Mouse (Mus musculus) testis, adult 2 months (tissue): ENCODE measurements around the gene Slc24a3. TPM values are rescaled to one million over a fixed set of nuclear protein-coding genes. Genes with fewer than 3 reads are reported as not detected.

ENCODE experiments used
- H3K27ac ChIP-seq: fragments of 200-500 bp; 2 replicates; pipeline ENCODE4 v1.5.1; 2012; ENCODE audit warnings: low read depth, low read length; ENCODE audit not compliant: control insufficient read depth, insufficient read depth
- H3K27me3 ChIP-seq: fragments of 200-500 bp; 2 replicates; pipeline ENCODE4 v1.6.1; 2012; ENCODE audit warnings: mild to moderate bottlenecking, low read length, moderate library complexity; ENCODE audit not compliant: control insufficient read depth, insufficient read depth
- H3K36me3 ChIP-seq: fragments of 200-500 bp; 2 replicates; pipeline ENCODE4 v1.6.1; 2012; ENCODE audit warnings: mild to moderate bottlenecking, low read length; ENCODE audit not compliant: control insufficient read depth, insufficient read depth
- H3K4me1 ChIP-seq: fragments of 200-500 bp; 2 replicates; pipeline ENCODE4 v1.6.1; 2012; ENCODE audit warnings: low read length; ENCODE audit not compliant: control insufficient read depth, insufficient read depth
- H3K4me3 ChIP-seq: fragments of 200-500 bp; 2 replicates; pipeline ENCODE4 v1.5.1; 2012; ENCODE audit warnings: low read depth, mild to moderate bottlenecking, low read length, moderate library complexity, mixed read lengths; ENCODE audit not compliant: control insufficient read depth
- CTCF ChIP-seq: fragments of 200-500 bp; IDR thresholded peaks from 2 replicates; pipeline ENCODE4 v1.5.1; 2012; ENCODE audit warnings: low read depth, mild to moderate bottlenecking, inconsistent platforms, low read length, moderate library complexity; ENCODE audit not compliant: control insufficient read depth, insufficient read depth, insufficient replicate concordance
- POLR2A ChIP-seq: fragments of 200-500 bp; IDR thresholded peaks from 2 replicates; pipeline ENCODE4 v1.6.1; 2012; ENCODE audit warnings: low read depth, mild to moderate bottlenecking, inconsistent platforms, low read length, moderate library complexity; ENCODE audit not compliant: control insufficient read depth
- polyA plus RNA-seq: library from polyadenylated mRNA; depleted of rRNA; stranded (reverse); fragments of >200 nt; gene quantifications from 2 replicates; pipeline ENCODE4 v1.2.3, GENCODE M21; 2012; rRNA removed

The Slc24a3 gene
- polyA plus RNA-seq, result 7.0 and 9.3 TPM in 2 replicates

DNA sequence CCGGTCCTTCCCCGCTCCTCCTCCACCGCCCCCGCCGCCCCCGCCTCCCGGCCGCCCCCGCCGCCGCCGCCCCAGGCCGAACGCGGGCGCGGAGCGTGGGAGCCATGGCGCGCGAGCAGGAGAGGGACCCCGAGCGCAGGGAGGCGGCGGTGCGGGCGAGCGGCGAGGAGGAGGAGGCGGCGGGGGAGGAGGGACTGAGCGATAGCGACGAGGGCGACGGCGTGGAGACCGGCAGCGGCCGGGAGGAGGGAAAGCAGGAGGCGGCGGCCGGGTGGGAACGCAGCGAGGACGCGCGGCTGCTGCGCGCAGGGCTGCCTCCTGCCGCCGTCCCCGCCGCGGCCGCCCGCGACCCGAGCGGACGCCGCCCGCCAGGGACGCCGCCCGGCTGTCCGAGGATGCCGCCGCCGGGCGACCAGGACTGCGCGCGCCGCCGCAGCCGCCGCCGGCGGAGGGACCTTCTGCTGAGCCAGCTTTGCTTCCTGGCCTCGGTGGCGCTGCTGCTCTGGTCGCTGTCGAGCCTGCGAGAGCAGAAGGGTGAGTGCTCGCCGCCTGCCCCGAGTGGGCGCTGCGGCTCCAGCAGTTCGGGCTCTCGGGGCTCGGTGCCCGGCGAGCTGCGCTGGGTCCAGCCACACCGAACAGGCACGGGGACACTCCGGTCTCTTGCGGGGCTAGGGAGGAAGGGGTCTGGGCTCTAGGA, at the start of gene Slc24a3:
Gene Slc24a3 (plus strand): TSS at position 91 of the 697 bp plus-strand sequence.
- peak within 1 kb of the TSS; percentile 78 for H3K27ac ChIP-seq
- H3K36me3 ChIP-seq, result no peaks in the 10 kb centered on the region
- TF ChIP-seq POLR2A (0 out of 2 replicates have a peak, but pooled peaks have one; percentile 11), CTCF (no peak)
- peak within 1 kb of the TSS; percentile 80 for H3K4me3 ChIP-seq
- peaks cover 10% of the 10 kb centered on the region for H3K4me1 ChIP-seq
- H3K27me3 ChIP-seq, result no peaks in the 10 kb centered on the region; the same call in 1 of the 2 replicates

- no peak for TF ChIP-seq CTCF
- no peak for TF ChIP-seq POLR2A
- no peaks in the 10 kb centered on the region for H3K36me3 ChIP-seq
- H3K4me1 ChIP-seq, result no peaks in the 10 kb centered on the region
- H3K4me3 ChIP-seq, result no peak overlapping the region
- no peak overlapping the region for H3K27ac ChIP-seq
- no peaks in the 10 kb centered on the region for H3K27me3 ChIP-seq
Observed at GRCm38 (mm10) chr2:145117762-145118161, 49.8 kb upstream of the Slc24a3 start.

GRCm38 (mm10) chr2:145127747-145128146, 39.8 kb upstream of the Slc24a3 start:
- Histone ChIP-seq H3K27ac (no peak overlapping the region), H3K27me3 (no peaks in the 10 kb centered on the region), H3K4me1 (no peaks in the 10 kb centered on the region), H3K36me3 (no peaks in the 10 kb centered on the region), H3K4me3 (no peak overlapping the region)
- TF ChIP-seq POLR2A (no peak), CTCF (no peak)

GRCm38 (mm10) chr2:145136625-145137291, 30.8 kb upstream of the Slc24a3 start:
- TF ChIP-seq CTCF (no peak), POLR2A (no peak)
- Histone ChIP-seq H3K36me3 (no peaks in the 10 kb centered on the region), H3K27ac (no peak overlapping the region), H3K27me3 (no peaks in the 10 kb centered on the region), H3K4me3 (no peak overlapping the region), H3K4me1 (no peaks in the 10 kb centered on the region)

- H3K4me1 ChIP-seq, result no peaks in the 10 kb centered on the region
- no peaks in the 10 kb centered on the region for H3K27me3 ChIP-seq
- no peak for TF ChIP-seq CTCF
- TF ChIP-seq POLR2A, result no peak
- no peaks in the 10 kb centered on the region for H3K36me3 ChIP-seq
- no peak overlapping the region for H3K27ac ChIP-seq
- H3K4me3 ChIP-seq, result no peak overlapping the region
Observed at GRCm38 (mm10) chr2:145150407-145150806, 17.1 kb upstream of the Slc24a3 start.

- H3K4me1 ChIP-seq, result no peaks in the 10 kb centered on the region
- H3K36me3 ChIP-seq, result no peaks in the 10 kb centered on the region
- no peak overlapping the region for H3K27ac ChIP-seq
- no peaks in the 10 kb centered on the region for H3K27me3 ChIP-seq
- TF ChIP-seq POLR2A (no peak), CTCF (no peak)
- no peak overlapping the region for H3K4me3 ChIP-seq
Observed at GRCm38 (mm10) chr2:145150821-145151220, 16.7 kb upstream of the Slc24a3 start.

DNA sequence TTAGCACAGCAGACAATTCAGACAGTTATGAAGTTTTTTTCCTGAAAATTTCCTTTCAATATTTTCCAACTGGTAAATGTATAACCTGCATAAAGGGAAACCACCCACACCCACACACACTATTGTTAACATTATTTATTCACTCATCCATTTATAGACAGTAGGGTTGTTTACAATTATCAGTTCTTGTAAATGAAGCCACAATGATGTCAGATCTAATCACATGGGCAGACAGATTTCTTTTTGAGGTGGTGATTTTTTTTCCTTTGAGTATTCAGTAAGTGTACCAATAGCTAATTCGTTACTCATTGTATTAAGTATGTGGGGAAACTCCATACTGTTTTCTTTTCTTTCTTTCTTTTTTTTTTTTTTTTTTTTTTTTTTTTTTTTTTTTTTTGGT, 15.3 kb upstream of the Slc24a3 start:
- Histone ChIP-seq H3K4me1 (no peaks in the 10 kb centered on the region), H3K36me3 (no peaks in the 10 kb centered on the region), H3K27me3 (no peaks in the 10 kb centered on the region), H3K27ac (no peak overlapping the region), H3K4me3 (no peak overlapping the region)
- TF ChIP-seq CTCF (no peak), POLR2A (no peak)
